Mouse (Mus musculus): ENCODE measurements around the gene Itsn1. TPM values are rescaled to one million over a fixed set of nuclear protein-coding genes. Genes with fewer than 3 reads are reported as not detected.

Itsn1 gene
- polyA plus RNA-seq, 1 experiment = 49.2 TPM

DNA sequence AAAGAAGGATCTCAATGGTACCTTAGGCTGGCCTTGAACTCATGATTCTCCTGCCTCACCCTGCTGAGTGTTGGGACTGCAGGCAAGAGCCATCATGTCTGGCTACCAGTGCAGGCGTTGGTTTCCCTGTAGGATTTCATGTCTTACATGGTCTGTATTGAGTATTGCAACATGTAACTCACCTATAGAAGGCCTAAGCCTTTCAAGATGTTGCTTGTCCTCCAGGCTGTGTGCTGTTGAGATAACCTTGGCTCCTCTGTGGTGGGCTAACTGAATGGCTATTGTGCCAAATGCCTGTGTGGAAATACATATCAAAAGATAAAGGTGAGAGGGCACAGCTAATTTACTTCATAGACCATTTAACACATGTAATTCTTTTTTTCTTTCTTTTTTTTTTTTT, 30.1 kb upstream of the Itsn1 start:
- Histone ChIP-seq H3K36me3 (replicated peaks; ENCODE audit: low read length) (peaks cover 89% of the 10 kb centered on the region), H3K4me1 (peaks cover 32% of the 10 kb centered on the region), H3K9me3 (no peaks in the 10 kb centered on the region), H3K27me3 (replicated peaks) (no peaks in the 10 kb centered on the region), H3K4me3 (replicated peaks) (no peak overlapping the region)
- TF ChIP-seq FLI1 (IDR thresholded peaks at IDR 0.05; ENCODE audit: low read length) (no peak; the same call in 1 of the 2 replicates), GATA1 (IDR thresholded peaks at IDR 0.05; ENCODE audit: borderline replicate concordance, low read length) (no peak)

DNA sequence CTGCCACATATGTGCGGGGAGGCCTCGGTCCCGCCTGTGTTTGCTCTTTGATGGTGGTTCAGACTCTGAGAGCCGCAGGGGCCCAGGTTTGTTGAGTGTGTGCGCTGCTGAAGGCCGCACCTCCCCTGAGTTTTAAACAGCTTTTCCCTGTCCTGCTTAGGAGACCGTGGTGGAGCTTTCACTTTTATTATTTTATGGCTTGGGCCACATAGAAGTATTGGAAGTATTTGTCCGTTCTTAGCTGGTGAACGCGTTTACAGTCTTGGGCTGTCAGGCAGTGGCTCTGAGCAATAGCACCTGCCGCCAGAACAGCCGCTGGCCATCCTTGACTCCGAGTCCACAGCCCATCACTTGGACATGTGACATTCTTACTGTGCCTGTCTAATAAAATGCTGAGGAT, 27.2 kb upstream of the Itsn1 start:
- Histone ChIP-seq H3K4me1 (peaks cover 18% of the 10 kb centered on the region), H3K4me3 (replicated peaks) (no peak overlapping the region), H3K9me3 (no peaks in the 10 kb centered on the region), H3K27me3 (replicated peaks) (no peaks in the 10 kb centered on the region), H3K36me3 (replicated peaks; ENCODE audit: low read length) (peaks cover 91% of the 10 kb centered on the region)
- no peak for TF ChIP-seq FLI1 (IDR thresholded peaks at IDR 0.05; ENCODE audit: low read length)
- TF ChIP-seq GATA1 (IDR thresholded peaks at IDR 0.05; ENCODE audit: borderline replicate concordance, low read length) = no peak

DNA sequence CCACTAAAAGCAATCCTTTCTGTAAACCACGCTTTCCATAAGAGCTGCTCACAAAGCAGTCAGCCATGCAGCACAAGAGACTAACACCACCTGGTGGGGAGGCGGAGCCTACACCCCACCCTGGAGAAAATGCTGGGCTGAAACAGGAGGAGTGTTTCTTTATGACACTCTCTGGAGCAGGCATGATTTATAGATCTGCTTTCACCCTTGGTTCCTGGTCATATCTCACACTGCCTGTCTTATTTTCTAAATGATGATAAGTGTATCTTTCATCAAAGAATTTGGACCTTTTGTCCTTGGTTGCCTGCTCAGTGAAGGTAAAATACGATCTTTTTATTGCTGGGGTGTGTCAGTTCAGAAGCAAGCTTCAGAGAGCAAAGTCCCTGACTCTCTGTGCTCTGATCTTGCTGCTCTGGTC, 26.3 kb upstream of the Itsn1 start:
- peaks cover 12% of the 10 kb centered on the region for H3K4me1 ChIP-seq
- H3K27me3 ChIP-seq (replicated peaks) = no peaks in the 10 kb centered on the region
- H3K9me3 ChIP-seq = no peaks in the 10 kb centered on the region
- H3K36me3 ChIP-seq (replicated peaks; ENCODE audit: low read length) = peaks cover 92% of the 10 kb centered on the region
- TF ChIP-seq FLI1 (IDR thresholded peaks at IDR 0.05; ENCODE audit: low read length) (no peak), GATA1 (IDR thresholded peaks at IDR 0.05; ENCODE audit: borderline replicate concordance, low read length) (no peak)
- H3K4me3 ChIP-seq (replicated peaks) = no peak overlapping the region

DNA sequence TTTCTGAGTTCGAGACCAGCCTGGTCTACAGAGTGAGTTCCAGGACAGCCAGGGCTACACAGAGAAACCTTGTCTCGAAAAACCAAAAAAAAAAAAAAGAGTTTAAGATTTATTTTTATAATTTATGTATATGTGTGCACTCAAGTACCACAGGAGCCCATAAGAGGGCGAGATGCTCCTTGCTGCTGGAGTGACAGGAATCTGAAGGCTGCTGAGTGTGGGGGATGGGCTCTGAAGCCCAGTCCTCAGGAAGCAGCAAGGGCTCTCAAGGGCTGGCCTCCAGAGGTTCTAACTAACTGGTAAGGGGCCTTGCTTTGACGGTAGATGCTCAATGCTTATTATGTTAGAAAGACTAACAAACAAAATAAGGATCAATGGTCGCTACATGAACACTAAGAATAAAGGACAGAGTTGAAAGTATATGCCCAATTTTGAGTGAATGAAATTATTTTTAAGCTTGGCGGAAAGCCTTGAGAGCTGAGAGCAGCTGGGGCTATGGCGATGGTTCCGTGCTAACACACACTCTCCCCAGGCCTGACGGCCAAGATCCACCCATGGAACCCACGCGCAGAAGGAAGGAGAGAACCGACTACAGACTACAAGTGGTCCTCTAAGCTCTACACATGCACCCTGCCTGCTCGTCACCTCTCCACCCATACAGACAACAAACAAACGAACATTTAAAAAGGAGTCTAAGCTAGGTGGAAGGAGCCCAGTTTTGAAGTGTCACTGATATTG, 24.3 kb upstream of the Itsn1 start:
- Histone ChIP-seq H3K4me1 (peaks cover 12% of the 10 kb centered on the region), H3K9me3 (no peaks in the 10 kb centered on the region), H3K4me3 (replicated peaks) (no peak overlapping the region), H3K36me3 (replicated peaks; ENCODE audit: low read length) (peaks cover 91% of the 10 kb centered on the region), H3K27me3 (replicated peaks) (no peaks in the 10 kb centered on the region)
- TF ChIP-seq GATA1 (IDR thresholded peaks at IDR 0.05; ENCODE audit: borderline replicate concordance, low read length) (no peak), FLI1 (IDR thresholded peaks at IDR 0.05; ENCODE audit: low read length) (no peak)

DNA sequence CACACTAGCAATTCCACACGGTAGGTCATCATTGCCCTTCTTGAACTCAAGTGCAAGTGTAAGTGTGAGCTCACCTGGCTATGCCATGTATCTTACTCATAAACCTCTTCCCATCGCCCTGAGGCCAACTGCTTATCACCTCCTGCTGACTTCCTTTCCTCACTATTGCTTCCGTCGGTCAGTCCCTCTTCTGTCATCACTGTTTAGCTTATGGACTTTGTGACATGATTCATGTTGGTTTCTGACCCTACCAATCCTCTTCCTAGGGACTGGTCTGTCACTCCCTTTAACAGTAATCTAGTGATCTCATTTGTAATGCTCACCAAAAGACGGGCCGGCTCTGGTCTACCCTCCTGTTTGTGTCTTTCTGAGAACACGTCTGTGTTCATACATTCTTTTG, 18.8 kb upstream of the Itsn1 start:
- no peak for TF ChIP-seq GATA1 (IDR thresholded peaks at IDR 0.05; ENCODE audit: borderline replicate concordance, low read length)
- TF ChIP-seq FLI1 (IDR thresholded peaks at IDR 0.05; ENCODE audit: low read length) = no peak
- Histone ChIP-seq H3K27me3 (replicated peaks) (no peaks in the 10 kb centered on the region), H3K4me1 (peaks cover 15% of the 10 kb centered on the region), H3K36me3 (replicated peaks; ENCODE audit: low read length) (peaks cover 93% of the 10 kb centered on the region), H3K4me3 (replicated peaks) (no peak overlapping the region), H3K9me3 (no peaks in the 10 kb centered on the region)

DNA sequence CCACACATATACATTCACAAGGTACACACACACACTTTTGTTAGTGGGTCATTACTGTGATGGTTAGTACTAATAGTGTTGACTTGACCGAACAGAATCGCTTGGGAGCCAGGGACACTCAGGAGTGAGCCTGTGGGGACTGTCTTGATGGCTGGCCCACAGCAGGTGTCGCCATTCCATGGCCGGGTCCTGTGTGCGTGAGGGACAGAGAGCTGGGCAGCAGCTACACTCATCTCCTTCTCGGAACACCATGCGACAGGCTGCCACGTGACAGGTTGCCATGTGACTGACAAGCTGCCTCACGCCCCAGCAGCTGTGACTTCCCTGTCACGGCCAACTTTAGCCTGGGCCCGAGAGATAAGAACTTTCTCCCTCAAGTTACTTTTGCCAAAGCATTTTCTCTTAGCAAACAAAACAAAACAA, 12.1 kb upstream of the Itsn1 start:
- Histone ChIP-seq H3K4me3 (replicated peaks) (peak overlapping the region; percentile 77), H3K36me3 (replicated peaks; ENCODE audit: low read length) (peaks cover 95% of the 10 kb centered on the region)

DNA sequence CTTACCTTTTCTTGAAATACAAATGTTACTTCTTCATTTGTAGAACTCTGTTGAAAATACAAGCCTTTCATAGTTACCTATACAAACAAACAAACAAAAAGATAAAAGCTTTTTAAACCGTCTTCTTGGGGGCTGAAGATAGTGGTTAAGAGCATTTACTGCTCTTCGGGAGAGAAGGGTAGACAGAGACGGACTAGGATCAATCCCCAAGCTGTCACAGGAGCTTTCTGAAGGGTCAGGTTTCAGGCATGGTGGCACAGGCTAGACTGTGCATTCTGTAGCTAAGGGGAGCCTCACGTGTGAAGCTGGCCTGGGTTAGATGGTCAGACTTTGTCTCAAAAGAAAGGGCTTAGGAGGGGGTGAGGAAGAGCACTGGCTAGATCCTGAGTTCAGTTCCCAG, 11.7 kb upstream of the Itsn1 start:
- TF ChIP-seq FLI1 (IDR thresholded peaks at IDR 0.05; ENCODE audit: low read length) = no peak
- no peak for TF ChIP-seq GATA1 (IDR thresholded peaks at IDR 0.05; ENCODE audit: borderline replicate concordance, low read length)
- peaks cover 14% of the 10 kb centered on the region for H3K9me3 ChIP-seq
- peak overlapping the region; percentile 38 for H3K4me3 ChIP-seq (replicated peaks)
- peaks cover 92% of the 10 kb centered on the region for H3K36me3 ChIP-seq (replicated peaks; ENCODE audit: low read length)
- H3K27me3 ChIP-seq (replicated peaks) = no peaks in the 10 kb centered on the region
- H3K4me1 ChIP-seq = peaks cover 38% of the 10 kb centered on the region

More for the DNA sequence above, 12.1 kb upstream of the Itsn1 start:
- no peak for TF ChIP-seq FLI1 (IDR thresholded peaks at IDR 0.05; ENCODE audit: low read length)
- no peak for TF ChIP-seq GATA1 (IDR thresholded peaks at IDR 0.05; ENCODE audit: borderline replicate concordance, low read length)
- Histone ChIP-seq H3K9me3 (peaks cover 14% of the 10 kb centered on the region), H3K4me1 (peaks cover 38% of the 10 kb centered on the region), H3K27me3 (replicated peaks) (no peaks in the 10 kb centered on the region)

DNA sequence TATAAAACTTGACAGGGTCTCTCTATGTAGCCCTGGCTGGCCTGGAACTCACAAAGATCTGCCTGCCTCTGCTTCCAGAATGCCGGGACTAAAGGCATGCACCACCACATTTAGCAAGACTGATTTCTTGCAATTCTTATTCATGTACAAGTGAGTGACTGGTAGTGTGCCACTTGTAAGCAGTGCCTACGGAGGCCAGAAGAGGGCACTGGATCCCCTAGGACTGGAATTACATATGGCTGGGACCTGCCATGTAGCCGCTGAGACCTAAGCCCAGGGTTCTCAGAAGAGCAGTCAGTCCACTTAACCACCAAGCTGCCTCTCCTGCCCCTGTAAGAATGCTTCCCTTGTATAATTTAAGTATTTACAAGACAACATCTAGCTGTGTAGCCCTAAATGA, 4.8 kb upstream of the Itsn1 start:
- TF ChIP-seq FLI1 (IDR thresholded peaks at IDR 0.05; ENCODE audit: low read length) (no peak), GATA1 (IDR thresholded peaks at IDR 0.05; ENCODE audit: borderline replicate concordance, low read length) (no peak)
- Histone ChIP-seq H3K27me3 (replicated peaks) (peaks cover under 1% of the 10 kb centered on the region), H3K9me3 (peaks cover 9% of the 10 kb centered on the region), H3K4me1 (peaks cover 49% of the 10 kb centered on the region), H3K36me3 (replicated peaks; ENCODE audit: low read length) (peaks cover 70% of the 10 kb centered on the region), H3K4me3 (replicated peaks) (no peak overlapping the region)

DNA sequence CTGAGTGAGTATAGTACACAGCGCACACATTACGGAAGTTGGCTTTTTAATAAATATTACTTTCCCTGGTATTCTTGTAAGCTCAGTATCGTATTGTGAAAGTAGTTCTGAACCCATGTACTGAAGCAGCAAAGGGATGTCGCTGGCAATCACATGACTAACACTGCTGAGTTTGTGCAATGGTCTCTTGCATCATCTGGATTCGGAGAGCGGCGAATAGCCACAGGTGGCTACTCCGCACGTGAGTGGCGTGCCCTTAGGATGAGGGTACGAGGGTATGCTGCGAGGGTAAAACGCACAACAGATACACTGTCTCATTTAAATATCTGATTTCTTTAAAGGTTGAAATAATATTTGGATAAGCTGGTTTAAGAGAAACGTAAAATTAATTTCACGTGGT, 1.6 kb upstream of the Itsn1 start:
- Histone ChIP-seq H3K36me3 (replicated peaks; ENCODE audit: low read length) (peaks cover 42% of the 10 kb centered on the region), H3K4me3 (replicated peaks) (peak overlapping the region; percentile 97), H3K27me3 (replicated peaks) (peaks cover 29% of the 10 kb centered on the region), H3K4me1 (peaks cover 66% of the 10 kb centered on the region), H3K9me3 (no peaks in the 10 kb centered on the region)
- TF ChIP-seq FLI1 (IDR thresholded peaks at IDR 0.05; ENCODE audit: low read length) = no peak
- no peak for TF ChIP-seq GATA1 (IDR thresholded peaks at IDR 0.05; ENCODE audit: borderline replicate concordance, low read length)

Data from megakaryocyte, embryonic 14.5 days (primary cell).